Mouse (Mus musculus) small intestine, adult 10 weeks (tissue): Measurements from ENCODE around the gene N4bp2l2. TPM values are rescaled to one million over a fixed set of nuclear protein-coding genes. Genes with fewer than 3 reads are reported as not detected.

Experiments
- polyA plus RNA-seq: library from polyadenylated mRNA; stranded (reverse); fragments of 350-450 nt; fragmentation: Illumina TruSeq; extraction: RNeasy Lipid Tissue Mini Kit (QIAGEN cat#74804); gene quantifications from one replicate; pipeline ENCODE4 v1.2.3, GENCODE M21; 2014; ENCODE audit warnings: low replicate concordance

Gene N4bp2l2
- 99.0 TPM for polyA plus RNA-seq

DNA sequence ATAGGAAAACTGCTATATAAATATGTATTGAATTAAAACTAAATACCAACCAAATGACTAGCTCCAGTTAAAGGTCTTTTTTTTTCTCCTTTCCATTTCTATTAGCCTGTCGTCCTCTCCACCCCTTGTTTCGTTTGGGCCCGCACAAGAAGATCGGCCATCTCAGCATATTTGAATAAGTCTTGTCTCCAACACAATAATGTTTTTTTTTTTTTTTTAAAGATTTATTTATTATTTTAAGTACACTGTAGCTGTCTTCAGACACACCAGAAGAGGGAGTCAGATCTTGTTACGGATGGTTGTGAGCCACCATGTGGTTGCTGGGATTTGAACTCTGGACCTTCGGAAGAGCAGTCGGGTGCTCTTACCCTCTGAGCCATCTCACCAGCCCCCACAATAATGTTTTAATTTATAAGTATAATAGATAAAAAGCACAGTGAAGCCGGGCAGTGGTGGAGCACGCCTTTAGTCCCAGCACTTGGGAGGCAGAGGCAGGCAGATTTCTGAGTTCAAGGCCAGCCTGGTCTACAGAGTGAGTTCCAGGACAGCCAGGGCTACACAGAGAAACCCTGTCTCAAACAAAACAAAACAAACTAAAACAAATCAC lies at the start of gene N4bp2l2:
Gene N4bp2l2 (minus strand): TSS at position 51 of the 607 bp plus-strand sequence.

GRCm38 (mm10) chr5:150673153-150673835 lies 7.3 kb upstream of the N4bp2l2 start, which contains the start of gene Pds5b:
Gene Pds5b (plus strand): TSS chr5:150673739.

DNA sequence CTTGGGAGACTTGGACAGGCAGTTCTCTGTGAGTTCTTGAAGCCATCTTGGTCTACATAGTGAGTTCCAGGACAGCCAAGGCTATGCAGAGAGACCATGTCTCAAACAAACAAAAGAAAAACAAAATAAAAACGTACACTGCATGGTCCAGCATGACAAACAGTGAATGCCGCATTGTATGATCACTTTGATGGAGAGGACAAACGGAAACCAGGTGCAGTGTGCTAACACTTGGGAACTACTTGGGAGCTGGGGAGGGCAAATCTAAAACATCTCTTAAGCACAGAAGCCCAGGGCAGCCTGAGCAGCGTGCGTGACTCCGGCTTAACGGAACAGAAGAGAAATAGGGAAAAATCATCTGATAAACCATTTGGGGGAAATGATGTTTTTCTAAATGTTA lies 68.9 kb downstream of the N4bp2l2 start, which contains the start of gene N4bp2l1:
Gene N4bp2l1 (minus strand): TSS at position 101 of the 400 bp plus-strand sequence.

Other genes with a start within 250 kb of the N4bp2l2 start
- gene Zar1l, start 148.0 kb downstream of the N4bp2l2 start, polyA plus RNA-seq, result not detected
- gene Brca2, start 143.6 kb downstream of the N4bp2l2 start, polyA plus RNA-seq, result 2.8 TPM
- 39.1 TPM for gene N4bp2l1, start 69.0 kb downstream of the N4bp2l2 start, polyA plus RNA-seq
- 29.0 TPM for gene Pds5b, start 7.6 kb upstream of the N4bp2l2 start, polyA plus RNA-seq